Mouse (Mus musculus): ENCODE results near the gene Gas1.

Gene Gas1

DNA sequence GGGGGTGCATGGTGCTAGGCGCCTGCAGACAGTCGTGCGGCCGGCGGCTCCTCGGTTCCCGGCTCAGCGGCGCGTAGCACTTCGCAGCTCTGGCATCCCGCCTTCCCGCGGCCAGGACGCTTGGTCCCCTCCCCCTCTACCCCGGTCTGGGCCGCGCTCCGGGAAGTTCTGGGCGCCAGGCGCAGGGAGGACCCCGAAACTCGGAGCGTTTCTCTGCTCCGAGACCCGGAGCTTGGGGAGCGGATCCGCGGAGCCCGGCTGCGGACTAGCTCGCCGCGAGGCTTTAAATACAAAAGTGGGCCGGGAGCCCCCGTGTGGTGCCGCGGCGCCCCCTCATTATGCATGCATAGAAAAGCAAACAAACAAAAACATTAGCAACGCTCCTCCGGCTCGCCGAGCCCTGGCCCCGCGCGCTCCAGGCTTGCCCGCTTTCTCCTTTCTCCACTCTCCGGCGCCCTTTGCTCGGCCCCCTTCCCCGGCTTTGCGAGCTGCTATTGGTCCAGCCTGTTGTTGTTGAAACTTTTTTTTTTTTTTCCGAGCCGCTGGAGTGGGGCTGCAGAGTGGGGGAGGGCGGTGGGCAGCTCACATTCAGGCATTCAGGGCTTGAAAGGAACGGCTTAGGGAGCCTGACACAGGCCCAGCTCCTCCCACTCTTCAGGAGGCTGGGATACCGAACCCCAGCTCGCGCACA lies at the start of gene Gas1:
Gene Gas1 (minus strand): TSS at position 260 of the 691 bp plus-strand sequence.
- peak; percentile 24 for DNase-seq

DNA sequence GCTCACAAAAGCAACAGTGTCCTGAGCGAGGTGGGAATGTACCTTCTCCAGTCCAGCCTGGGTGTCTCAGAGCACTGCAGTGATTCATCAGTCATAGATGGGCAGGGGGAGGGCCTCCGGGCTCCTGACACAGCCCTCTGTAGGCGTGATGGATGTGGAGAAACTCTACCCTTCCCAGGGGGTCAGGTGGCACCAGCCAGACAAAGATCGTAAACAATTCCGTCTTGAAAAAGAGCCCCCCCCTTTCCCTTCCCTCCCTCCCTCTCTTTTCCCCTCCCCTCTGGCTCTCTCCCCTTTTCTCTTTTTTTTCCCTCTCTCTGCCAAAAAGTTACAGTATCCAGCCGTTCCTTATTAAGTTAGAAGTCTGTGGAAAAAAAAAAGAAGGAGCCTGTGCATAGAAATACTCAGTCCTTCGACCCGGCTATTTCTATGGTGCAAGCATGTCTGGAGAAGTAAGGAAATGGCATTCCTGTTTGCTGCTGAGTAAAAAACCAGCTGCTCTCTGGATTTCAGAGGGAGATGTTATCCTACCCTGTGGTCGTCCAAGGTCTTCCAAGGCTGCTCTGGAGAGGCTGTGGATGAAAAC lies 49.2 kb upstream of the Gas1 start:
- DNase-seq, result no peak

DNA sequence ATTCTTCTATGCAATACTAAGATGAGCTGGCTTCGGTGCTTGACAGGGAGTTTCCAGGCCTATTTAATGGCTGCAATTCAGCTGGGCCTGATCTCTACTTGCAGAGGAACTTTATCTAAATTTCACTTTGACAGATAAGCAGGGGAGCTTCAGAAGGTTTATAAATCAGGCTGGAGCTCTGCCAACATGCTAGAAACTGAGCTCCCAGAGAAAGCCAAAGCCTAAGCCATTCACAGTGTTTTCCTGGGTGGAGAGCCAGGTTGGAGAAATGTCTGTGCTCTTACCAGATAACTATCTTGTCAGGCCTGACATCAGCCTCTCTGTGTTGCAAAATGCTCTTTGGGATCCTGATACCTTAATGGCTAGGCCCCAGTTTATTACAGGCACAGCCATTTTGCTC lies 48.6 kb upstream of the Gas1 start:
- DNase-seq, result no peak

DNA sequence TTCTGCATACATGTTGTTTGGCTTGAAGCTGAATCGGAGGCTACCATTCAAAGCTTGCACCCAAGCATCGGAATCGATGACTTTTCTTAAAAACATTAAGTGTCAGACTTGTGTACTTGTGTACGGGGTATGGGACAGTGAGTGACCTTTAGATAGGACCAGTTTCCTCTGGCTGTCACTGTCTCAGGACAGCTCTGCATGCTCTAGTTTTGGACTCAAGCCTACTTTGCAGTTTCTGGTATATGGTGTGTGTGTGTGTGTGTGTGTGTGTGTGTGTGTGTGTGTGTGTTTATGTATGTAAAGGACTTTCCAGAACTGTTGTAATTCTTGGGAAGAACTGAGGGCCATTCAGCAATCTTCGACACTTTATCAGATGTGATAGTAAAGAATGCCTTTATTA lies 48.1 kb upstream of the Gas1 start:
- DNase-seq, result no peak

DNA sequence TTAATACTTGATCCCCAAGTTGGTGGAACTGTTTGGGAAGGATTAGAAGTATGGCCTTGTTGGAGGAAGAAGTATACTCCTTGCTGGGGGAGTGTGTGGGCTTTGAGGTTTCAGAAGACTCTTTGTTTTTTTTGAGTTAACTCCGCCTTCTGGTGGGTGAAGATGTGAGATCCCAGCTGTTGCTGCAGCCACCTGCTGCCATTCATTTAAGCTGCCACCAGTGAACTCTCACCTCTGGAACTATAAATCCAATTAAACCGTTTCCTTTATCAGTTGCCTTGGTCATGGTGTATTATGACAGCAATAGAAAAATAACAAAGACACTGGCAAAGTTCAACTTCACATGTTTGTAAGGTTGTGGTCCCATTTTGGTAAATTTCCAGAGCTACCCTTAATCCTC lies 46.6 kb upstream of the Gas1 start:
- DNase-seq, result no peak

DNA sequence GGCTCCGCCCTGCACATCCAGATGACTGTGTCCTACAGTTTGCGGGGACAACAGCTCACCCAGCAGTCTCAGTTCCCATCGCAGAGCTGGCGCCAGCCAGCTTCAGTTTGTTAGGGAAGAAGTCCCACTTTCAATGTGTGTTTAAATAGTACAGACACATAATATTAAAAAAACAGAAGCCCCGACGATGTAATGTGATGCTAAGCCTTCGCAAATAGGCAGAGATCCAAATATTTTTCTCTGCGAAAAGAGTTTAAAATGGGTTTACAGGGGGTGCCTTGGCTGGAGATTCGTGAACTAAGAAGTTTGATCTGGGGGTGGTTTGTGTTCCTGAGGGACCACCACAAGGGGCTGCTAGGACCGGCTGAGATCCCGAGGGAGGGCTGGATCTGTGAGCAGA lies 45.2 kb upstream of the Gas1 start:
- DNase-seq, result no peak

DNA sequence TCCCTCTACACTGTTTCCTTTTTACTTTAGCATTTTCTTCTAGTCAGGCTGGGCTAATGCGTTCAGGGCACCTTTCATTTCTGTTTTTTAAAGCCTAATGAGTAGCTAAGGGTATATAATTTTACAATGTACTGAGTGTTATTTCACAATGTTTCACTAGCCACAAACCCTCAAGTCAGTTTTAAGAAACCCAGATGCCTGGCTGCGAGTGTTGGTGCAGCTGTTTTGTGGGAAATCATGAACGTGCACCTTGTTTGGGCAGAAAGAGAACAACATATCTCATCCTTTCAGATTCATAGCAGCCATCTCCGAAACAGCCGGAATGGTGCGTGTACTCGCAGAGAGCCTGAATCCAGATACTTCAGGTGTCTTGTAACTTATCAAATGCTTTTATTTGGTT lies 36.7 kb upstream of the Gas1 start:
- DNase-seq, result no peak

DNA sequence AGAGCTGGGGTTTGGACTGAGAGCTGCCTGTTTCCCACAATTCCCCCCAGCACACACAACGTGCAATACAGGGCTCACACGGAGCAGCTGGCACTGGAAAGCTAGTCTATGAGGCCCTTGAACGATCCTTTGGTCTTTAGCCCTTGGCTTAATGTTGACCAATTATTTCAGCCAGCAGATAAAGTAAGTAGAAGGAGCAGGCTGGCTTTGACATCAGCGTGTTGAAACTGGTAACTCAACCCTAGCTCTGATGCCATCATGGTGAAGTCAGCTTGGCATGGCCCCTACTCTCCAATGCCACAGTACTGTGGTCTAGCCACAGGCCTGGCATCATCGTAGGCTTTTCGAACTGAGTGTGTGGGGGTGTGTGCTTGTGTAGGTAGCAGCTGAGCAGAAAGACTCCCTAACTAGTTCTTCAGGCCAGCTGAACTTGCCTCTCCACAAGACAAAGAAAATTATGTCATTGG lies 30.0 kb upstream of the Gas1 start:
- DNase-seq, result no peak

DNA sequence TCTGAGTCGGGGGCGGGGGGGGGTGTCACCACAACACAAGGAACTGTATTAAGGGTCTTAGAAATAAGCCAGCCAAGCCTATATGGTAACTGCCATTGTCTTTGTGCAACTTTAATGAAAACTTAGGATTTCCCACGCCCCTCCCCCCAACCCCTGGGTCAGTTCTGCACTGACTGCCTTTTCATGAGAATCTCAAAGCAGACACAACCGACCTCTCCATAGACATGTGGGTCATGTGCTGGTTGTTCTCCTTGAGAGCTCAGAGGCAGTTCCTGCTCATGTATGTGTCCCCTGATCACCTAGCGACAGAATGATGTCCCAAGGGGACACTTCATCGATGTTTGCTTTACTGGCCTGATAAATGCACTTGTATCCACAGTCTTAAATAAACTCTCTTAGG lies 27.6 kb upstream of the Gas1 start:
- no peak for DNase-seq

DNA sequence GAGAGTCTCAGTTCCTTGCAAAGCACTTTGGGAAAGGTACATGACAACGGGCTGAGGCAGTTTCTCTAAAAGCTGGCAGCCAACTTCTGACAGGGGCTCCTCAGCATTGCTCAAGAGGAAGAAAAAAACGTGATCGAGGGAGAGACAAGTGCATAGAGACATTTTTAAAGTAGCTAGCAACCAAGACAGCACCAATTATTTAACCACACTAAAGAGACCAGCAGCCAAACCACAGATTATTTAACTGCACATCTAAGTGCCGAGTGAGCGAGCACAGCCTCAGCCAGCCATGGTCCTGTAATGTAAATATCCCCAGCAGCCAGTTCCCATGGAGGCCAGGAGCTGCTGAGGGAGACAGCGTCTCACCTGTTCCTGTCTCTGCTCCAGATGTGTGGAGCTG lies 16.1 kb upstream of the Gas1 start:
- DNase-seq, result no peak

DNA sequence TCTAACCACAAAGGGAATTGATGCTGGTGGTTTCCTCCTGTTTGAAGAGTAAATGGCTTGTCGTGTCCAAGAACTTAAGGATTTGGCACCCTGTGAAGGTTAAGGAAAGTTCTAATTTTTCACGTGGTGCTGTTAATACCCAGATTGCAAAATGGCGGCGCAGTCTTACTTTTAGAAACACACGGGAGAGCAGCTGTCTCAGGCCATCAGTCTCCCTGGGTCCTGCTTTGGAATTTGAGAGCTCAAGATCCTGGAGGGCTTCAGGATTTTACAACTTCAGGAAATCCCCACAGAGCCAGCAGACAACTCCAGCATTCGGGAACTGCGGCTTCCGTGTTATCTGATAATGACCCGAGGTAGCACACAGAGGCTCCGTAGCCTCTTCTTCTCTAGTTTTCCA lies 12.8 kb upstream of the Gas1 start:
- no peak for DNase-seq

DNA sequence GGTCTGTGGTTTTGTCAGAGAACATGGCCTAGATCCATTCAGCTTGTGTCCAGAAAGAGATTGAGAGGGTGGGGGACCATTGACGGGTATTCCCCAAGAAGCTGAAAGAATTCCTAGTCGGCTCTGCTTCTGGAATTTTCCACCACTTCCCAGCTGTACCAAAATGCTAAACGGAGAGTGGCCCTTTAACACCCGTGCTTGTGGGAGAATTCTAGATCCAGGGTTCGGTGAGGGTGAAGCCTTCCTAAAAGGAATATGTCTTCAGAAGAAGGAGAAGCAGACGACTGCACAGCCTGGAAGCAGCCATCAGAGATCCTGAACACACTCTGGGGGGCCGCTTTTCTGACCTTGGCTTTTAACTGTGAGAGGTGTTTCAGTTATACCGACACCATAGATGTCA lies 11.8 kb upstream of the Gas1 start:
- no peak for DNase-seq

DNA sequence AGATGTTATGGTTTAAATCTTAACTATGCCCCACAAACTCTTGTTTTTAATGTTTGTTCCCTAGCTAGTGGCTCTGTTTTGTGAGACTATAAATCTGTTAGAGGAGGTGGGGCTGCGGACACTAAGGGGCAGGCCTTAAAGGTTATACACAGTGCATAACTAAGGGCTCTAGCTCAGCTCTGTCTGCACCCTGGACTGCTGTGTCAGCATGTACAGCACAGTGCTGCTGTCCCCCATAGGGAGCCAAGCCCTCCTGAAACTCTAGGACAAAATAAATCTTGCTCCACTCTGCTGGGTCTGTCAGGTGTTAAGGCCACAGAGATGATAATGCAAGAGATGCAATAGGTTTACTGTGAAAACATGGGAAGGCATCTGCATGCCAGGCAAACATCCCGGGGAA lies 10.1 kb upstream of the Gas1 start:
- no peak for DNase-seq

DNA sequence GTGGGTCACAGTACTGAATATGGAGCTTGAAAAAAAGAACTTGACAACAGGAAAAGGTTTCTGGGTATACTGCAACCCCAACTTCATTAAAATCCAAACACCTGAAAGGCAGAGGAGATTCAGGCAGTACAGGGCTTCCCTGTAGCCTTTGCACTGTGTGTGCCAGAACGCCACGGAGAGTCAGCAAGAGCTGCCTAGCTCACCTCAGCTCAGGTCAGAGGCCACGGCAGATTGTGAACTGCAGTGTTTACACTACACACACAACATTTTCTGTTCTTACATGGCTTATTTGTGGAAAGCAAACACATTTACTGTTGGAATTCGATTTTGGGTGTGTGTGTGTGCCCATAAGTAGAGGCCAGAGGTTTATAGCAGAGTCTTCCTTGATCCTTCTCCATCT lies 5.2 kb upstream of the Gas1 start:
- no peak for DNase-seq

DNA sequence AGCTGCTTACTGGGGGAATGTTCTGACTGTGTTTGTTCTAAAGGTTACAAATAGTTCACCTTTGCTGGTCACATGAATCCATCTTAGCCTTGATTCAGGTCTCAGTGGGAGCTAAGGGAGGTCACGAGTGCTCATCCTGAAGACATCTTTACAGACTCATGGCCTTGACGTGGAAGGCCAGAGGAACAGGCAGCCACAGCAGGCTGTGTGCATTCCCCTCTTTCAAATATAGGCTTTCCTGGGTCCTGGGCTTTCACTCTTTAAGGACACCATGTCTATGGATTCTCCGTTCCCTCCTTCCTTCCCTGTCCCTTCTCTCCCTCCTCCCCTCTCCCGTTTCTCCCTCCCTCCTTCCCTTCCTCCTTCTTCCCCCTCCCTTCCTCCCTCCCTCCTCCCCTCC lies 2.5 kb upstream of the Gas1 start:
- no peak for DNase-seq

DNA sequence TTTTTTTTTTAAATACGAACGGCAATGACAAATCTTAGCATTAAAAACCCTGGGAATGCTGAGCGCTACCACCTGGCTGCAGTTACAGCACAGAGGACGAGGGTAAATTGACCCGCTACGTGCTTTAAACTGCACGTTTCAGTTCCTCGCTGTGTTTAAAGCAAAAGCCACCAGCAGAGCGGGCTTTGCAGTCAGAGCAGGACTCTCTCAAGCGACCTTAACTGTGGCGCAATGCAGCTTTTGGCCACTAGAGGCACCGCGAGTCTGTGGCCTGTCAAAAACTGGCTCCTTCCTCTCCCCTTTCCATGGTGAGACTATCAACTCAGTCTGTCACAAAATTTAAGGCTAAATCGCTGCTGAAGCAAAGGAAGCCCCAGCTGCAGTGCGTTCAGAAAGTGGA lies 1.3 kb upstream of the Gas1 start:
- peak; percentile 63 for DNase-seq

DNA sequence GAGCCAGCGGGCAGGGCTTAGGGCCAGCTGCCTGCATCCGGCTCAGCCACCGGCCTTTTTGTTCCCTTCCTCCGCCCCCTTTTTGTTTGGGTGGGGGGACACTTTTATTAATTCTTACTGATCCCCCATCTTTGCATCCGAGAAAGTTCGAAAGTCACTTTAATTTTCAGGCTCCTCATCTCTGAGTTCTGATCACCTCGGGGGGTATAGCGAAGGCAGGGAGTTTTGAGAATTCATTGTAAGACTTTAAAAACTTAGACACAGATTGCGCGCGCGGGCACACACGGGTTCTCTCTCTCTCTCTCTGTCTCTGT lies 589 bp upstream of the Gas1 start:
- no peak for DNase-seq

DNA sequence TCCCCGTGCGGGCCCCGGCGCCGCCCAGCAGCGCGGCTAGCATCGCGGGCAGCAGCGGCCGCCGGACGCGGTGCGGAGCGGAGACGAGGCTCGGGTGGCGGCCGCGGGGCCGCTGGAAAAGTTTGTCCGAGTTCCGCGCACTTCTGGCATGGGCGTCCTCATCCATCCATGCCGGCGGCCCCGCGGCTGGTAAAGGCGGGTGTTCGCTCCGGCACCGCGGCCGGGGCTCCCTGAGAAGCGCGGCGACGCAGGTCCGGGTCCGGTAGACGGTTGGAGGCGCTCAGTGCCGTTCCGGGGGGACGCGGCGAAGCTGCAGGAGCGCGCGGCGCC lies 424 bp downstream of the Gas1 start:
- no peak for DNase-seq

DNA sequence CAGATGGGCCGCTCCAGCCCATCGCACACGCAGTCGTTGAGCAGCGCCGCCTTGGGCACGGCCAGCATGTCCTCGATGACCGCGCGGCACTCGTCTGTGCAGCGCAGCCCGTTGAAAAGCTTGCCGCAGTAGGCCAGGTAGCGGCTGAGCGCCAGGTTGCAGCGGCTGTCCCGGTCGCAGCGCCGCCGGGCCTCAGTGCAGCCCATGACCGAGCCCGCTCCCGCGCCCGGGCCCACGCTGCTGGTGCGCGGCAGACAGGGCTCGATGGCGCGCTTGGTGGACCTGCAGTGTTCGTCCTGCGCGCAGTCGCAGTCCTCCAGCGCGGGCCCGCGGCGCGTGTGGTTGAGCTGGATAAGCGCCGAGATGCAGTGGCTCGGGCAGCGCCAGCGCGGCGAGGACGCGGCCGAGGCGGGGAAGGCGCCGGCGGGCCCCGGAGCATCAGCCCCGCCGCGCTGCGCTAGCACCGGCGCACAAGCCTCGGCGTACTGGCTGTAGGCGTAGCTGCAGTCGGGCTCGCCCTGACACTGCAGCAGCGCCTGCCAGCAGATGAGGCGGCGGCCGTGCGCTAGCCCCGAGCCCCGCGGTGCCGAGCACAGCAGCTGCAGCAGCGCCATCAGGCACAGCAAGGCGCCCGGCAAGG lies 909 bp downstream of the Gas1 start:
- no peak for DNase-seq

DNA sequence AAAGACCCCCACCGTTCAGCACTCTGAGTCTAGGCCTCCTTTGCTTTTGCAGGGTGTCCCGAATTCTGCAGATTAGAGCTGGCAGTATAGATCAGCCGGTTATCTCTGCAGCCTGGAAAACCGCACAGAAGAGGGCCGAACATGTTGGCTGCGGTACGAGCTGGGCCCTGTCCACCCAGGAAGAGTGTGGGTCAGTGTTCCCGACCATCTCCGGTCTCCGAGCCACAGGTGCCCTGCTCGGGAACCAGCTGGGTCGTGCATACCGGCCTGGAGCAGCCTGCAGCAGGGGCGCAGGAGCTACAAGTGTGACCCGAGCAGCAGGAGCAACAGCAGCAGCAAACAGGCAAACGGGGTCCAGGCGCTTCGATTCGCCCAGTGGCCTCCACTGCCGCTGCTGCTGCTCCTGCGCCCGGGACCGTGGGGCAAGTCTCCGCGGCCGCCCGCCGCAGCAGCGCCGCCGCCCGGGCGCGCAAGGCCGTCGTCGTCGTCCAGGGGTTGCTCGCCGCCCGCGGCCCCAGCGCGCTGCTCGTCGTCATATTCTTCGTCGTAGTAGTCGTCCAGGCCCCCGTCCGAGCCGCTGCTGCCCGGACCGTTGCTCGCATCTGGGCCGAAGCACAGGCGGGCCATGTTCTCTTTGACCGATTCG lies 1.6 kb downstream of the Gas1 start:
- DNase-seq, result no peak

DNA sequence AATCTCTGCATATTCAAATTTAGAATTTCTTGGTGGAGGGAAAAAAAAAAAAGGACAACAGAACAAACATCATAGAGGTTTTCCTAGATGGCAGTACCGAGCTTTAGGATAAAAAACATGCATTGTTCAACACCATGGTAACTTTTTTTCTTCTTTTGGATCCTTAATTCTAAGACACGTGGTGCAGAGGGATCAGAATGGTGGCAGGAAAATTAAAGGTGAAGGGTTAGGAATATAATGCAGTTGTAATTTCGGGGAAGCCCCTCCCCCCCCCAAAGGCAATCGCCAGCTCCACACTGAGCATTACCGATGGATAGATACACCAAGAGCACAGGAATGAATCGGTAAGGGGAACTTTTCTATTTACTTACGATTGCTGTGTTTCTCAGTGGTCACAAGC lies 2.2 kb downstream of the Gas1 start:
- no peak for DNase-seq

DNA sequence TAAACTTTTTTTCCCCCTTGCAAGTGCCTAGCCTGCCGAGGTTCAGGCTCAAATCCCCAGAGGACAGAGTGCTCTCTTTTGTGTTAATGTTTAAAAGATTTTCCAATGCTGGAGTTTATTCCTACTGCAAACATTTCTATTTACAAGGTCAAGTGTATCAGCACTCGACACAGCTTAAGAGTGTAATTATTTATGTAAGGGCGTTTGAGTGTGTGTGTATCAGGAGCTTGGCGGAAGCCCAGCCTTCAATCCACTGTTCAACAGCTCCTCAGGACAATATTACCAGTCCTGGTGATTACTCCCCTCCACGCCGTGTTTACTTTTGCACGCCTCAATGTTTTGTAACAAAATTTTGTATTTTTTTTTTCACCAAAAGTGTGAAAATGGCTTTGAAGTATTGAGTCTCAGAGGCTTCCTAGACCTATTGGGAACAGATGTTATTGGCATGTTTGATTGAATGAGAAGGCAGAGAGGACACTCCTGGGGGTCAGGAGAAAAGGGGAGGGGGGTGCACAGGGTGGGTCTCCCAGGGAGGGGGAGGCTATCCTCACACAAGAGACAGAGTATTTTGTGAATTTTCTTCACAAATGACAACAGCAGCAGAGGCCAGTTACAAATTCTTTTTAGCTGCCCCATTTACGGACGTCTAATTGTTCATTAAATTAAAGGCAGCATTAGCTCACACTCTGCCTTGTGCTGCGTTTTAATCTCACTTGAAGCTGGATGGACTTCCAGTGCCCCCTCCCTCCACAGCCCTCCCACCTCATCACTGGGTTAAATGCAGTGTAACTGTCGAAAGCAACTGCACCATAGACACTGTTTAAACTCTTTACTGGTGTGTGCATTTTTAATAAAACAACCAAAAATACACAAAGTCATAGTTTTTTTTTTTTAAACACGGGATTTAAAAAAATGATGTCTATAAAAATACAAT lies 3.3 kb downstream of the Gas1 start:
- DNase-seq, result no peak

DNA sequence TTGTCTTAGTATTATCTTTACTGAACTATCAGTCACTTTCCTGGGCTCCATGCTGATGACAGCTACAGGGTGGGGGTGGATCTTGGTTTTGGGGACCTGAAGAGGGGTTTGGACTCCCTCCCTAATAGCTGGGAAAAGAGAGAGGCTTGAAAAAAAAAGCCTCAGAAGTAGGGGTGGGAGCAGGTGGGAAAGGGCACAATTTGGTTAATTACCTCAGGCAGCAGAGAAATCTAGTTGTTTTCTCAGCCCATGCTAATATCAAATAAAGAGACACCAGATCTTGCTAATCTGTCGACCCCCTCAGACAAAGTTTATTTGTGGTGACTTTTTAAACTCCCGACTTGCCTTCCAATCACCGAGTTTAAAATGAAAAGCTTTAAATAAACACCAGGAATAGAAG lies 4.0 kb downstream of the Gas1 start:
- DNase-seq, result no peak
